Mouse (Mus musculus) MEL (cell line): Measurements from ENCODE around the gene Polr2l. TPM values are rescaled to one million over a fixed set of nuclear protein-coding genes. Genes with fewer than 3 reads are reported as not detected.

Source experiments
- DNase-seq: peaks from one replicate; pipeline ENCODE4 v3.0.0; 2011; ENCODE audit warnings: low read depth, low spot score
- H3K27ac ChIP-seq: 2 replicates; pipeline ENCODE4 v1.5.1; 2012; ENCODE audit warnings: low read depth, mild to moderate bottlenecking, control low read depth, low read length, moderate library complexity; ENCODE audit not compliant: control insufficient read depth
- H3K27me3 ChIP-seq, 2 experiments: fragments of 150-350 bp in 1 of 2; sonication (generic) in 1 of 2; 2 replicates each; pipeline ENCODE4 v1.6.1; 2012; ENCODE audit warnings: low read length in 2 of 2, mild to moderate bottlenecking in 2 of 2, improper control_type of control experiment in 1 of 2, moderate library complexity in 1 of 2; ENCODE audit not compliant: insufficient read depth in 2 of 2, control insufficient read depth in 1 of 2
- H3K36me3 ChIP-seq, 2 experiments: 2 replicates each; pipeline ENCODE4 v1.6.1; 2012 to 2014; ENCODE audit warnings: low read length in 2 of 2, improper control_type of control experiment in 1 of 2, inconsistent platforms in 1 of 2, mild to moderate bottlenecking in 1 of 2; ENCODE audit not compliant: insufficient read depth in 2 of 2, control insufficient read depth in 1 of 2
- H3K4me1 ChIP-seq, 2 experiments: fragments of 150-350 bp in 1 of 2; sonication (generic) in 1 of 2; 2 replicates each; pipeline ENCODE4 v1.6.1; 2012; ENCODE audit warnings: low read length in 2 of 2, improper control_type of control experiment in 1 of 2, mild to moderate bottlenecking in 1 of 2; ENCODE audit not compliant: insufficient read depth in 2 of 2, control insufficient read depth in 1 of 2
- H3K4me3 ChIP-seq, 2 experiments: fragments of 150-350 bp in 1 of 2; sonication (generic) in 1 of 2; 2 replicates each; pipeline ENCODE4 v1.5.1; 2012; ENCODE audit warnings: low read depth in 2 of 2, low read length in 2 of 2, mild to moderate bottlenecking in 2 of 2, moderate library complexity in 2 of 2, control low read depth in 1 of 2, improper control_type of control experiment in 1 of 2; ENCODE audit not compliant: control insufficient read depth in 1 of 2, insufficient read depth in 1 of 2
- H3K79me2 ChIP-seq: 2 replicates; pipeline ENCODE4 v1.6.1; 2012; ENCODE audit warnings: mild to moderate bottlenecking, low read length, moderate library complexity; ENCODE audit not compliant: control insufficient read depth, poor library complexity, insufficient read depth
- H3K9ac ChIP-seq: 2 replicates; pipeline ENCODE4 v1.6.1; 2012; ENCODE audit warnings: low read depth, mild to moderate bottlenecking, control low read depth, low read length, moderate library complexity; ENCODE audit not compliant: control insufficient read depth, poor library complexity, severe bottlenecking
- H3K9me3 ChIP-seq: fragments of 150-350 bp; sonication (generic); replicated peaks from 2 replicates; pipeline ENCODE4 v1.6.1; 2012; ENCODE audit warnings: mild to moderate bottlenecking, low read length, improper control_type of control experiment, moderate library complexity; ENCODE audit not compliant: insufficient read depth
- CHD1 ChIP-seq: IDR thresholded peaks from 2 replicates; pipeline ENCODE4 v1.6.1; 2012; ENCODE audit warnings: low read depth, mild to moderate bottlenecking, inconsistent platforms, low read length, improper control_type of control experiment
- CTCF ChIP-seq, 3 experiments: IDR thresholded peaks in 2 of 3; conservative IDR thresholded peaks in 1 of 3; 2 replicates each; pipeline ENCODE4 v1.5.1; 2011 to 2012; ENCODE audit warnings: low read length in 3 of 3, low read depth in 2 of 3, mild to moderate bottlenecking in 2 of 3, improper control_type of control experiment in 1 of 3, inconsistent platforms in 1 of 3, mixed read lengths in 1 of 3, moderate library complexity in 1 of 3; ENCODE audit not compliant: control insufficient read depth in 1 of 3, insufficient read depth in 1 of 3, poor library complexity in 1 of 3, severe bottlenecking in 1 of 3
- E2F4 ChIP-seq: IDR thresholded peaks from 2 replicates; pipeline ENCODE4 v1.6.1; 2011; ENCODE audit warnings: low read depth, low read length, improper control_type of control experiment, borderline replicate concordance
- ELF1 ChIP-seq: IDR thresholded peaks from 2 replicates; pipeline ENCODE4 v1.6.1; 2014; ENCODE audit warnings: low read depth, mild to moderate bottlenecking, inconsistent platforms, low read length, improper control_type of control experiment, moderate library complexity
- JUND ChIP-seq: IDR thresholded peaks from 2 replicates; pipeline ENCODE4 v1.6.1; 2011; ENCODE audit warnings: low read depth, mild to moderate bottlenecking, improper control_type of control experiment, low read length
- KAT2A ChIP-seq: conservative IDR thresholded peaks from 2 replicates; pipeline ENCODE4 v1.6.1; 2012; ENCODE audit warnings: low read depth, low read length, improper control_type of control experiment, inconsistent platforms
- MAFK ChIP-seq: IDR thresholded peaks from 2 replicates; pipeline ENCODE4 v1.6.1; 2011; ENCODE audit warnings: low read depth, mild to moderate bottlenecking, low read length, improper control_type of control experiment, borderline replicate concordance
- MAX ChIP-seq: IDR thresholded peaks from 2 replicates; pipeline ENCODE4 v1.6.1; 2011; ENCODE audit warnings: low read length, improper control_type of control experiment
- MAZ ChIP-seq: IDR thresholded peaks from 2 replicates; pipeline ENCODE4 v1.6.1; 2012; ENCODE audit warnings: low read depth, mild to moderate bottlenecking, inconsistent platforms, low read length, improper control_type of control experiment
- MXI1 ChIP-seq: IDR thresholded peaks from 2 replicates; pipeline ENCODE4 v1.6.1; 2011; ENCODE audit warnings: mild to moderate bottlenecking, low read depth, low read length, improper control_type of control experiment
- MYB ChIP-seq: IDR thresholded peaks from 2 replicates; pipeline ENCODE4 v1.6.1; 2011; ENCODE audit warnings: mild to moderate bottlenecking, low read depth, low read length, improper control_type of control experiment
- MYC ChIP-seq: IDR thresholded peaks from 2 replicates; pipeline ENCODE4 v1.6.1; 2011; ENCODE audit warnings: low read depth, mild to moderate bottlenecking, low read length, improper control_type of control experiment, moderate library complexity
- POLR2AphosphoS5 ChIP-seq: IDR thresholded peaks from 2 replicates; pipeline ENCODE4 v1.6.1; 2012; ENCODE audit warnings: low read depth, borderline replicate concordance, mild to moderate bottlenecking, inconsistent platforms, low read length, moderate library complexity, mixed read lengths
- RAD21 ChIP-seq: IDR thresholded peaks from 2 replicates; pipeline ENCODE4 v1.6.1; 2011; ENCODE audit warnings: mild to moderate bottlenecking, low read depth, low read length, improper control_type of control experiment
- SMC3 ChIP-seq: IDR thresholded peaks from 2 replicates; pipeline ENCODE4 v1.6.1; 2011; ENCODE audit warnings: low read depth, low read length, improper control_type of control experiment
- TBP ChIP-seq: IDR thresholded peaks from 2 replicates; pipeline ENCODE4 v1.8.0; 2011; ENCODE audit warnings: low read depth, low read length, improper control_type of control experiment
- TCF12 ChIP-seq: IDR thresholded peaks from 2 replicates; pipeline ENCODE4 v1.6.1; 2014; ENCODE audit warnings: low read depth, mild to moderate bottlenecking, inconsistent platforms, low read length, improper control_type of control experiment, moderate library complexity
- UBTF ChIP-seq: IDR thresholded peaks from 2 replicates; pipeline ENCODE4 v1.6.1; 2012; ENCODE audit warnings: low read depth, mild to moderate bottlenecking, inconsistent platforms, low read length, improper control_type of control experiment, moderate library complexity, borderline replicate concordance; ENCODE audit not compliant: insufficient read depth
- USF1 ChIP-seq: IDR thresholded peaks from 2 replicates; pipeline ENCODE4 v1.6.1; 2014; ENCODE audit warnings: low read depth, mild to moderate bottlenecking, inconsistent platforms, low read length, improper control_type of control experiment, moderate library complexity
- USF2 ChIP-seq, 2 experiments: IDR thresholded peaks; 2 replicates each; pipeline ENCODE4 v1.6.1; 2011 to 2012; ENCODE audit warnings: improper control_type of control experiment in 2 of 2, low read length in 2 of 2, borderline replicate concordance in 1 of 2, inconsistent platforms in 1 of 2, low read depth in 1 of 2, mild to moderate bottlenecking in 1 of 2; ENCODE audit not compliant: insufficient read depth in 1 of 2
- ZC3H11A ChIP-seq: IDR thresholded peaks from 2 replicates; pipeline ENCODE4 v1.6.1; 2012; ENCODE audit warnings: low read depth, mild to moderate bottlenecking, inconsistent platforms, low read length, improper control_type of control experiment
- ZNF384 ChIP-seq: IDR thresholded peaks from 2 replicates; pipeline ENCODE4 v1.6.1; 2012; ENCODE audit warnings: low read depth, mild to moderate bottlenecking, inconsistent platforms, low read length, improper control_type of control experiment
- polyA plus RNA-seq, 2 experiments: library from polyadenylated mRNA; stranded (reverse) in 1 of 2; unstranded in 1 of 2; fragments of >175 nt in 1 of 2; fragments of >200 nt in 1 of 2; gene quantifications; 2 replicates each; pipeline versions ENCODE4 v1.2.1 to v1.2.4; 2012; ENCODE audit warnings: low replicate concordance in 2 of 2, low read depth in 1 of 2; ENCODE audit not compliant: insufficient read length in 2 of 2, insufficient read depth in 1 of 2, missing spikeins in 1 of 2
- total RNA-seq: library from RNA; depleted of rRNA; stranded (reverse); fragments of 300-350 nt; gene quantifications from 2 replicates; pipeline ENCODE4 v1.2.3, GENCODE M21; 2012

The Polr2l gene
- total and polyA plus RNA-seq, 3 experiments: 82.4 to 114 TPM; not detected in 1

GRCm38 (mm10) chr7:141481498-141482401 is 6.8 kb upstream of the Polr2l start:
- H3K27me3 ChIP-seq: no peaks in the 10 kb centered on the region
- H3K4me3 ChIP-seq: no peak overlapping the region
- H3K79me2 ChIP-seq: peaks cover 14% of the 10 kb centered on the region
- no peak for DNase-seq
- H3K9me3 ChIP-seq: no peaks in the 10 kb centered on the region
- peaks cover 0 to 12% of the 10 kb centered on the region in 2 experiments; a peak in 3 of 4 replicates for H3K4me1 ChIP-seq
- no peak for TF ChIP-seq MAFK
- TF ChIP-seq POLR2AphosphoS5: no peak
- TF ChIP-seq MAX: no peak
- no peak for TF ChIP-seq KAT2A
- TF ChIP-seq ELF1: no peak
- no peak for TF ChIP-seq E2F4
- no peak for TF ChIP-seq TCF12
- no peak for TF ChIP-seq MXI1
- TF ChIP-seq UBTF: no peak
- TF ChIP-seq MYC: no peak
- TF ChIP-seq TBP: no peak
- TF ChIP-seq USF2 (IDR thresholded peaks at IDR 0.05; ENCODE audit: borderline replicate concordance in 1 of 2, insufficient read depth in 1 of 2, low read depth in 1 of 2, low read length in 2 of 2): no peak
- no peak overlapping the region for H3K9ac ChIP-seq
- peaks cover 0 to 7% of the 10 kb centered on the region in 2 experiments; a peak in 2 of 4 replicates for H3K36me3 ChIP-seq
- no peak overlapping the region for H3K27ac ChIP-seq

DNA sequence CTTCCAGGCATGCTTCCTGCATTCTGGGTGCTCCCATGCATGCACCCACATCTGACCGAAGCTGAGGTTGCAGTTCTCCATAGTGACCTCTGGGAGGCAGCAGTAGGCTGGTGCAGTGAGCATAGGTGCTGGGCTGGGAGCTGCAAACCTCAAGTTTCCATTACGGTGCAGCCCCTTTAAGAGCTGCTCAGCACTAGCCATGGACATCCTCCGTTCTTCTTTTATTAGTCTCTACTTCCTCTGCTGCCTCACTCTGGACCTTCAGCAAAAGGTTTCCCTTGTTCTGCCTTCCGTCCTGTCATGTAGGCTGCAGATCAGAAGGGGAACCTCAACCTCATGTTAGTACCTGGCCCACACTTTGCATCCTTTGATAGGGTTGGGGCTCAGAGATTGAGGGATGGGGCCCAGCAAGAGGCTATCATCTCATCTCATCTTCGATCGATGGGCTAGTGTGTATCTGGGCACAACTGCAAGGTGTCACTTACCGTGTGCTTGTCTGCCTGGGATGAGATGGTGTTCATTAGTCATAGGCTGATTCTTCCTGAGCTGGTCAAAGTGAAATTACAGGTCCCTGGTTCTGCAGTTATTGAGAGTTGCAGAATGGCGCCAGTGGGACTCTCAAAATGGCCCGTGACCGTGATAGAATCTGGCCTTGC is 6.0 kb upstream of the Polr2l start:
- peak; percentile 80 to 95 (median 81) for TF ChIP-seq CTCF (IDR thresholded peaks at IDR 0.05 in 2 of 3, conservative IDR thresholded peaks at IDR 0.05 in 1 of 3; ENCODE audit: control insufficient read depth in 1 of 3, insufficient read depth in 1 of 3, low read depth in 2 of 3, low read length in 3 of 3, poor library complexity in 1 of 3, severe bottlenecking in 1 of 3)
- TF ChIP-seq JUND: no peak
- TF ChIP-seq MAZ: no peak
- no peak for TF ChIP-seq CHD1
- peak; percentile 26; the same call in 1 of the 2 replicates for TF ChIP-seq ZC3H11A
- peak; percentile 70 for TF ChIP-seq SMC3
- no peak for TF ChIP-seq USF1
- TF ChIP-seq MYB: no peak
- no peak for TF ChIP-seq TBP
- no peak for TF ChIP-seq ZNF384
- TF ChIP-seq RAD21: peak; percentile 72
- Histone ChIP-seq H3K36me3 (peaks cover 0 to 7% of the 10 kb centered on the region in 2 experiments; a peak in 2 of 4 replicates), H3K27me3 (no peaks in the 10 kb centered on the region), H3K4me1 (peaks cover 0 to 13% of the 10 kb centered on the region in 2 experiments; a peak in 3 of 4 replicates), H3K4me3 (no peak overlapping the region), H3K9me3 (no peaks in the 10 kb centered on the region), H3K79me2 (peaks cover 22% of the 10 kb centered on the region), H3K9ac (no peak overlapping the region), H3K27ac (no peak overlapping the region)
- DNase-seq: peak; percentile 81
